Mouse (Mus musculus) ES-E14 (cell line): ENCODE measurements around the gene Trp53i11. TPM values are rescaled to one million over a fixed set of nuclear protein-coding genes. Genes with fewer than 3 reads are reported as not detected.

Source experiments
- DNase-seq: peaks from one replicate; pipeline ENCODE4 v3.0.0-alpha.2; 2013; ENCODE audit warnings: low read depth, low spot score
- H3K27ac ChIP-seq: 2 replicates; pipeline ENCODE4 v1.5.1; 2012; ENCODE audit warnings: low read depth, mild to moderate bottlenecking, low read length, moderate library complexity, mixed read lengths; ENCODE audit not compliant: poor library complexity, insufficient read depth, severe bottlenecking
- H3K36me3 ChIP-seq: 2 replicates; pipeline ENCODE4 v1.6.1; 2012; ENCODE audit warnings: mild to moderate bottlenecking, low read length, moderate library complexity, mixed read lengths; ENCODE audit not compliant: control insufficient read depth, poor library complexity, insufficient read depth, severe bottlenecking
- H3K4me1 ChIP-seq, 2 experiments: fragments of 150-350 bp in 1 of 2; sonication (generic) in 1 of 2; 2 replicates each; pipeline ENCODE4 v1.6.1; 2012; ENCODE audit warnings: low read length in 2 of 2, mild to moderate bottlenecking in 1 of 2, mixed read lengths in 1 of 2; ENCODE audit not compliant: control insufficient read depth in 2 of 2, insufficient read depth in 2 of 2, poor library complexity in 1 of 2
- H3K4me3 ChIP-seq, 2 experiments: fragments of 150-350 bp in 1 of 2; sonication (generic) in 1 of 2; 2 replicates each; pipeline ENCODE4 v1.5.1; 2012; ENCODE audit warnings: low read length in 2 of 2, low read depth in 1 of 2, mild to moderate bottlenecking in 1 of 2, mixed read lengths in 1 of 2; ENCODE audit not compliant: insufficient read depth in 1 of 2, poor library complexity in 1 of 2, severe bottlenecking in 1 of 2
- H3K9ac ChIP-seq: 2 replicates; pipeline ENCODE4 v1.6.1; 2012; ENCODE audit warnings: low read depth, mild to moderate bottlenecking, low read length, mixed read lengths; ENCODE audit not compliant: poor library complexity, insufficient read depth, severe bottlenecking
- H3K9me3 ChIP-seq: fragments of 150-350 bp; sonication (generic); 2 replicates; pipeline ENCODE4 v1.6.1; 2012; ENCODE audit warnings: low read depth, mild to moderate bottlenecking, low read length; ENCODE audit not compliant: control insufficient read depth, insufficient read depth
- CHD2 ChIP-seq: IDR thresholded peaks from 2 replicates; pipeline ENCODE4 v1.6.1; 2014; ENCODE audit warnings: mild to moderate bottlenecking, low read depth, low read length, inconsistent platforms
- HCFC1 ChIP-seq: IDR thresholded peaks from 2 replicates; pipeline ENCODE4 v1.6.1; 2012; ENCODE audit warnings: low read length, inconsistent platforms, borderline replicate concordance; ENCODE audit not compliant: insufficient read depth
- MAFK ChIP-seq: IDR thresholded peaks from 2 replicates; pipeline ENCODE4 v1.6.1; 2014; ENCODE audit warnings: mild to moderate bottlenecking, low read depth, low read length, inconsistent platforms; ENCODE audit not compliant: insufficient read depth
- ZC3H11A ChIP-seq: IDR thresholded peaks from 2 replicates; pipeline ENCODE4 v1.6.1; 2012; ENCODE audit warnings: low read depth, mild to moderate bottlenecking, inconsistent platforms, low read length, borderline replicate concordance
- ZNF384 ChIP-seq: IDR thresholded peaks from 2 replicates; pipeline ENCODE4 v1.6.1; 2012; ENCODE audit warnings: low read depth, low read length, inconsistent platforms
- in situ Hi-C, 2 experiments: fragments of 600-800 bp; cut with MboI; formaldehyde crosslinking; loops; one replicate each; pipeline ENCODE4 v1.15.1; 2025; ENCODE audit warnings: low sequenced_read_pairs in 2 of 2, inconsistent platforms in 1 of 2; ENCODE audit not compliant: unreplicated experiment in 2 of 2
- total RNA-seq: library from RNA; depleted of rRNA; stranded (reverse); fragments of 300-350 nt; gene quantifications from 2 replicates; pipeline ENCODE4 v1.2.3, GENCODE M21; 2012

Gene Trp53i11
- total RNA-seq, 1 experiment: 21.7 TPM

GRCm38 (mm10) chr2:93212386-93212785 lies 25.0 kb downstream of the Trp53i11 start:
- DNase-seq: no peak
- no peaks in the 10 kb centered on the region for H3K9me3 ChIP-seq
- H3K9ac ChIP-seq: no peak overlapping the region
- in situ Hi-C loops: loop anchor here in 1 of 2 experiments (10.0 kb wide), 1 partner anchor 212 kb away; no protein-coding TSS in a partner anchor
- H3K4me3 ChIP-seq: no peak overlapping the region
- H3K4me1 ChIP-seq: peaks cover 0 to 6% of the 10 kb centered on the region in 2 experiments; a peak in 1 of 4 replicates
- no peaks in the 10 kb centered on the region for H3K36me3 ChIP-seq
- H3K27ac ChIP-seq: no peak overlapping the region
- TF ChIP-seq ZC3H11A (0 out of 2 replicates have a peak, but pooled peaks have one; percentile 2), ZNF384 (no peak)

- in situ Hi-C loops: loop anchor here in 1 of 2 experiments (10.0 kb wide), 1 partner anchor 212 kb away; no protein-coding TSS in a partner anchor
- Histone ChIP-seq H3K27ac (no peak overlapping the region), H3K4me1 (peaks cover 0 to 6% of the 10 kb centered on the region in 2 experiments; a peak in 1 of 4 replicates), H3K36me3 (no peaks in the 10 kb centered on the region), H3K4me3 (no peak overlapping the region), H3K9me3 (no peaks in the 10 kb centered on the region), H3K9ac (no peak overlapping the region)
- no peak for DNase-seq
- no peak for TF ChIP-seq ZC3H11A
- TF ChIP-seq MAFK: no peak
- no peak for TF ChIP-seq HCFC1
- TF ChIP-seq CHD2: no peak
- no peak for TF ChIP-seq ZNF384
These were observed 25.5 kb downstream of the Trp53i11 start for GRCm38 (mm10) chr2:93212865-93213264.

- in situ Hi-C loops: loop anchor here in 1 of 2 experiments (10.0 kb wide), 1 partner anchor 211 kb away; no protein-coding TSS in a partner anchor
- Histone ChIP-seq H3K4me1 (peaks cover 0 to 6% of the 10 kb centered on the region in 2 experiments; a peak in 1 of 4 replicates), H3K36me3 (no peaks in the 10 kb centered on the region), H3K4me3 (no peak overlapping the region), H3K9ac (no peak overlapping the region; the same call in 1 of the 2 replicates), H3K27ac (no peak overlapping the region), H3K9me3 (no peaks in the 10 kb centered on the region)
- TF ChIP-seq HCFC1 (no peak), MAFK (no peak), CHD2 (no peak), ZC3H11A (no peak), ZNF384 (no peak)
- no peak for DNase-seq
These were observed 26.8 kb downstream of the Trp53i11 start for GRCm38 (mm10) chr2:93214192-93214591.

- Histone ChIP-seq H3K9ac (no peak overlapping the region), H3K36me3 (no peaks in the 10 kb centered on the region), H3K27ac (no peak overlapping the region), H3K9me3 (no peaks in the 10 kb centered on the region), H3K4me3 (no peak overlapping the region), H3K4me1 (peaks cover 0 to 6% of the 10 kb centered on the region in 2 experiments; a peak in 1 of 4 replicates)
- DNase-seq: no peak
- in situ Hi-C loops: loop anchor here in 1 of 2 experiments (10.0 kb wide), 1 partner anchor 209 kb away; no protein-coding TSS in a partner anchor
- TF ChIP-seq MAFK: no peak
- TF ChIP-seq CHD2: no peak
- no peak for TF ChIP-seq ZC3H11A
- no peak for TF ChIP-seq HCFC1
- TF ChIP-seq ZNF384: no peak
These were observed 28.4 kb downstream of the Trp53i11 start for GRCm38 (mm10) chr2:93215790-93216189.

- Histone ChIP-seq H3K9me3 (no peaks in the 10 kb centered on the region), H3K27ac (no peak overlapping the region), H3K36me3 (no peaks in the 10 kb centered on the region), H3K4me3 (no peak overlapping the region), H3K9ac (no peak overlapping the region), H3K4me1 (peaks cover 0 to 6% of the 10 kb centered on the region in 2 experiments; a peak in 1 of 4 replicates)
- TF ChIP-seq CHD2: no peak
- TF ChIP-seq ZC3H11A: peak; percentile 46; the same call in 1 of the 2 replicates
- DNase-seq: peak; percentile 68
- in situ Hi-C loops: loop anchor here in 1 of 2 experiments (10.0 kb wide), 1 partner anchor 208 kb away; no protein-coding TSS in a partner anchor
These were observed 29.7 kb downstream of the Trp53i11 start for GRCm38 (mm10) chr2:93217015-93217414.
